Mouse (Mus musculus) left cerebral cortex, adult 2 months (tissue): ENCODE measurements around the gene Asb2. TPM values are rescaled to one million over a fixed set of nuclear protein-coding genes. Genes with fewer than 3 reads are reported as not detected.

Source experiments
- DNase-seq, 2 experiments: peaks; one replicate each; pipeline ENCODE4 v3.0.0; 2021 to 2022; ENCODE audit warnings: low spot score in 2 of 2, mixed read lengths in 1 of 2; ENCODE audit errors: extremely low spot score in 1 of 2
- H3K27ac ChIP-seq: fragments of 200-600 bp; 2 replicates; pipeline ENCODE4 v1.8.1; 2022
- H3K4me3 ChIP-seq: fragments of 200-600 bp; 2 replicates; pipeline ENCODE4 v1.8.1; 2022
- CTCF ChIP-seq: fragments of 200-600 bp; IDR thresholded peaks from 2 replicates; pipeline ENCODE4 v1.8.1; 2022; ENCODE audit warnings: antibody characterized with exemption, mild to moderate bottlenecking, moderate library complexity
- intact Hi-C: fragments of 180-260 bp; cut with DNase I; formaldehyde crosslinking; loops from one replicate; pipeline ENCODE4 v1.15.1; 2025
- total RNA-seq, 2 experiments: library from RNA; stranded (reverse); gene quantifications; 2 replicates each; pipeline ENCODE4 v1.2.3; 2021

The Asb2 gene
- total RNA-seq, 2 experiments from 2014 or later, result 3.3 to 3.7 TPM

- no peak for TF ChIP-seq CTCF
- intact Hi-C loops, result no loop called here
- H3K27ac ChIP-seq, result no peak overlapping the region
- no peak overlapping the region for H3K4me3 ChIP-seq
- DNase-seq, result peak in 1 of 2 experiments; percentile 45
Measured at GRCm38 (mm10) chr12:103313871-103314639, 41.7 kb downstream of the Asb2 start.

GRCm38 (mm10) chr12:103313274-103313673 lies 42.5 kb downstream of the Asb2 start:
- intact Hi-C loops, result no loop called here
- Histone ChIP-seq H3K4me3 (no peak overlapping the region), H3K27ac (no peak overlapping the region)
- DNase-seq, result no peak
- TF ChIP-seq CTCF, result no peak

GRCm38 (mm10) chr12:103311921-103312320 lies 43.9 kb downstream of the Asb2 start:
- TF ChIP-seq CTCF, result no peak
- intact Hi-C loops, result no loop called here
- no peak for DNase-seq
- Histone ChIP-seq H3K27ac (no peak overlapping the region), H3K4me3 (no peak overlapping the region)

- DNase-seq, result no peak
- H3K27ac ChIP-seq, result no peak within 1 kb of the TSS
- no peak for TF ChIP-seq CTCF
- intact Hi-C loops, result no loop called here
- H3K4me3 ChIP-seq, result no peak within 1 kb of the TSS
Measured at GRCm38 (mm10) chr12:103310744-103311267, 45.0 kb downstream of the Asb2 start, which contains the start of gene Fam181a. Fam181a (plus strand) TSS chr12:103310975.

GRCm38 (mm10) chr12:103306720-103307119 lies 49.1 kb downstream of the Asb2 start:
- TF ChIP-seq CTCF, result peak; percentile 61
- peak in 1 of 2 experiments; percentile 43 for DNase-seq
- Histone ChIP-seq H3K27ac (no peak overlapping the region), H3K4me3 (no peak overlapping the region)
- intact Hi-C loops, result loop anchor here (1.0 kb wide), 1 partner anchor 164 kb away; no protein-coding TSS in a partner anchor

- Histone ChIP-seq H3K27ac (no peak overlapping the region), H3K4me3 (no peak overlapping the region)
- DNase-seq, result peak; percentile 31 to 36
- intact Hi-C loops, result loop anchor here (1.0 kb wide), 1 partner anchor 164 kb away; no protein-coding TSS in a partner anchor
- TF ChIP-seq CTCF, result peak; percentile 53
Measured at GRCm38 (mm10) chr12:103306224-103306623, 49.6 kb downstream of the Asb2 start.

GRCm38 (mm10) chr12:103302960-103303359 lies 52.8 kb downstream of the Asb2 start:
- H3K4me3 ChIP-seq, result no peak overlapping the region
- intact Hi-C loops, result loop anchor here (5.0 kb wide), 1 partner anchor 61 kb away; the partner anchor contains the start of gene Prima1
- TF ChIP-seq CTCF, result no peak
- no peak overlapping the region for H3K27ac ChIP-seq
- no peak for DNase-seq

GRCm38 (mm10) chr12:103301645-103302044 lies 54.2 kb downstream of the Asb2 start:
- TF ChIP-seq CTCF, result peak; percentile 95
- DNase-seq, result peak; percentile 69 to 77
- intact Hi-C loops, result loop anchor here (1.0 to 5.0 kb wide), 3 partner anchors 39 to 159 kb away; partner anchors contain the start of gene Prima1
- Histone ChIP-seq H3K4me3 (no peak overlapping the region), H3K27ac (no peak overlapping the region)

GRCm38 (mm10) chr12:103300493-103300892 lies 55.3 kb downstream of the Asb2 start:
- H3K4me3 ChIP-seq, result no peak overlapping the region
- DNase-seq, result no peak
- intact Hi-C loops, result loop anchor here (5.0 kb wide), 1 partner anchor 58 kb away; the partner anchor contains the start of gene Prima1
- TF ChIP-seq CTCF, result no peak
- no peak overlapping the region for H3K27ac ChIP-seq

GRCm38 (mm10) chr12:103296292-103296691 lies 59.5 kb downstream of the Asb2 start:
- TF ChIP-seq CTCF, result no peak
- intact Hi-C loops, result no loop called here
- DNase-seq, result no peak
- Histone ChIP-seq H3K4me3 (no peak overlapping the region), H3K27ac (no peak overlapping the region)

GRCm38 (mm10) chr12:103292366-103292765 lies 63.4 kb downstream of the Asb2 start:
- Histone ChIP-seq H3K4me3 (no peak overlapping the region), H3K27ac (no peak overlapping the region)
- intact Hi-C loops, result no loop called here
- no peak for TF ChIP-seq CTCF
- no peak for DNase-seq

- intact Hi-C loops, result no loop called here
- DNase-seq, result no peak
- no peak overlapping the region for H3K27ac ChIP-seq
- H3K4me3 ChIP-seq, result no peak overlapping the region
- no peak for TF ChIP-seq CTCF
Measured at GRCm38 (mm10) chr12:103287276-103287675, 68.5 kb downstream of the Asb2 start.
